Mouse (Mus musculus) midbrain, embryonic 14.5 days (tissue): ENCODE measurements at regions not wholly inside any gene's neighbourhood (a gene's known extent, or its start where the extent isn't known, plus 50 kb on each side); places are given as distances from the start of the nearest gene placed in this dataset.

Source experiments
- ATAC-seq: fragments of 200-750 bp; cut with Nextera tagmentation; 2 replicates; pipeline ENCODE4 v1.8.0; 2017; ENCODE audit warnings: moderate number of reproducible peaks, moderate library complexity; ENCODE audit not compliant: low FRiP score, low TSS enrichment
- DNase-seq: peaks from one replicate; pipeline ENCODE4 v3.0.0-alpha.2; 2015
- H3K27ac ChIP-seq: fragments of 300-500 bp; sonication (generic); replicated peaks from 2 replicates; pipeline ENCODE4 v1.5.1; 2014; ENCODE audit warnings: mild to moderate bottlenecking, low read depth, low read length, moderate library complexity
- H3K27me3 ChIP-seq: fragments of 300-500 bp; sonication (generic); 2 replicates; pipeline ENCODE4 v1.6.1; 2014; ENCODE audit warnings: low read length, control low read depth, mixed read lengths; ENCODE audit not compliant: control insufficient read depth, insufficient read depth
- H3K36me3 ChIP-seq: fragments of 300-500 bp; sonication (generic); 2 replicates; pipeline ENCODE4 v1.6.1; 2014; ENCODE audit warnings: low read length, control low read depth; ENCODE audit not compliant: control insufficient read depth, insufficient read depth
- H3K4me1 ChIP-seq: fragments of 300-500 bp; sonication (generic); 2 replicates; pipeline ENCODE4 v1.6.1; 2014; ENCODE audit warnings: mild to moderate bottlenecking, antibody characterized with exemption, low read length, control low read depth; ENCODE audit not compliant: control insufficient read depth, insufficient read depth
- H3K4me2 ChIP-seq: fragments of 300-500 bp; sonication (generic); 2 replicates; pipeline ENCODE4 v1.6.1; 2014; ENCODE audit warnings: mild to moderate bottlenecking, low read length, moderate library complexity
- H3K4me3 ChIP-seq: fragments of 300-500 bp; sonication (generic); replicated peaks from 2 replicates; pipeline ENCODE4 v1.5.1; 2014; ENCODE audit warnings: low read depth, low read length
- H3K9ac ChIP-seq: fragments of 300-500 bp; sonication (generic); replicated peaks from 2 replicates; pipeline ENCODE4 v1.6.1; 2014; ENCODE audit warnings: mild to moderate bottlenecking, low read length, moderate library complexity
- H3K9me3 ChIP-seq: fragments of 300-500 bp; sonication (generic); 2 replicates; pipeline ENCODE4 v1.6.1; 2016; ENCODE audit warnings: low read length, control low read depth, mixed read lengths; ENCODE audit not compliant: control insufficient read depth
- WGBS: fragments of 180-500 bp; shearing (Covaris S2); extraction: QIAGEN DNeasy Blood & Tissue Kit; methylation state at CpG from one replicate; pipeline ENCODE4 v1.1.7; 2014; 5-methylcytosine and 5-hydroxymethylcytosine counted together

- no peaks in the 10 kb centered on the region for H3K4me1 ChIP-seq
- ATAC-seq: no peak
- H3K27ac ChIP-seq: no peak overlapping the region
- DNase-seq: no peak
- H3K9ac ChIP-seq: no peak overlapping the region
- H3K4me2 ChIP-seq: no peak overlapping the region
- H3K4me3 ChIP-seq: no peak overlapping the region
- no peaks in the 10 kb centered on the region for H3K9me3 ChIP-seq
- 90% methylated on average over 7 of the region's 7 CpGs for WGBS
- H3K36me3 ChIP-seq: no peaks in the 10 kb centered on the region
- H3K27me3 ChIP-seq: no peaks in the 10 kb centered on the region
Measured at GRCm38 (mm10) chr5:40986562-40986961, 721.4 kb downstream of the Rab28 start.

GRCm38 (mm10) chr5:40974892-40975291 lies 733.1 kb downstream of the Rab28 start:
- ATAC-seq: no peak
- Histone ChIP-seq H3K9ac (no peak overlapping the region), H3K9me3 (no peaks in the 10 kb centered on the region), H3K4me3 (no peak overlapping the region), H3K4me2 (no peak overlapping the region), H3K27ac (no peak overlapping the region), H3K36me3 (no peaks in the 10 kb centered on the region), H3K27me3 (no peaks in the 10 kb centered on the region), H3K4me1 (no peaks in the 10 kb centered on the region)
- no peak for DNase-seq
- WGBS: 86% methylated on average over 1 of the region's 1 CpGs

- peak; percentile 89 for DNase-seq
- 3% methylated on average over 4 of the region's 4 CpGs for WGBS
- H3K9me3 ChIP-seq: no peaks in the 10 kb centered on the region
- no peak overlapping the region for H3K27ac ChIP-seq
- H3K4me3 ChIP-seq: no peak overlapping the region
- peak; percentile 95 for ATAC-seq
- no peak overlapping the region for H3K4me2 ChIP-seq
- no peaks in the 10 kb centered on the region for H3K36me3 ChIP-seq
- H3K9ac ChIP-seq: no peak overlapping the region
- no peaks in the 10 kb centered on the region for H3K4me1 ChIP-seq
- no peaks in the 10 kb centered on the region for H3K27me3 ChIP-seq
Measured at GRCm38 (mm10) chr5:40952901-40953595, 754.9 kb downstream of the Rab28 start.

- H3K4me2 ChIP-seq: no peak overlapping the region
- no peak overlapping the region for H3K27ac ChIP-seq
- DNase-seq (no peak), ATAC-seq (no peak)
- no peak overlapping the region for H3K4me3 ChIP-seq
- WGBS: 76% methylated on average over 3 of the region's 3 CpGs
- no peaks in the 10 kb centered on the region for H3K4me1 ChIP-seq
- no peaks in the 10 kb centered on the region for H3K36me3 ChIP-seq
- no peaks in the 10 kb centered on the region for H3K9me3 ChIP-seq
- no peak overlapping the region for H3K9ac ChIP-seq
- H3K27me3 ChIP-seq: no peaks in the 10 kb centered on the region
Measured at GRCm38 (mm10) chr5:40929127-40929526, 778.8 kb downstream of the Rab28 start.

GRCm38 (mm10) chr5:40920920-40921319 lies 787.0 kb downstream of the Rab28 start:
- 84% methylated on average over 2 of the region's 2 CpGs for WGBS
- no peak for ATAC-seq

GRCm38 (mm10) chr5:40908803-40909202 lies 799.2 kb downstream of the Rab28 start:
- Histone ChIP-seq H3K9ac (no peak overlapping the region), H3K27ac (no peak overlapping the region), H3K4me2 (no peak overlapping the region), H3K27me3 (no peaks in the 10 kb centered on the region), H3K4me1 (no peaks in the 10 kb centered on the region), H3K4me3 (no peak overlapping the region), H3K36me3 (no peaks in the 10 kb centered on the region), H3K9me3 (no peaks in the 10 kb centered on the region)
- DNase-seq (no peak), ATAC-seq (no peak)
- WGBS: 82% methylated on average over 3 of the region's 3 CpGs

More at GRCm38 (mm10) chr5:40920920-40921319, 787.0 kb downstream of the Rab28 start:
- Histone ChIP-seq H3K4me2 (no peak overlapping the region), H3K4me1 (no peaks in the 10 kb centered on the region), H3K27me3 (no peaks in the 10 kb centered on the region), H3K9me3 (no peaks in the 10 kb centered on the region), H3K4me3 (no peak overlapping the region), H3K9ac (no peak overlapping the region), H3K36me3 (no peaks in the 10 kb centered on the region), H3K27ac (no peak overlapping the region)
- DNase-seq: no peak

- H3K4me1 ChIP-seq: no peaks in the 10 kb centered on the region
- H3K27me3 ChIP-seq: no peaks in the 10 kb centered on the region
- H3K9me3 ChIP-seq: no peaks in the 10 kb centered on the region
- no peak overlapping the region for H3K9ac ChIP-seq
- DNase-seq: no peak
- H3K4me2 ChIP-seq: no peak overlapping the region
- no peak overlapping the region for H3K4me3 ChIP-seq
- no peaks in the 10 kb centered on the region for H3K36me3 ChIP-seq
- ATAC-seq: no peak
- WGBS: 86% methylated on average over 1 of the region's 1 CpGs
- H3K27ac ChIP-seq: no peak overlapping the region
Measured at GRCm38 (mm10) chr5:40901742-40902141, 806.2 kb downstream of the Rab28 start.

GRCm38 (mm10) chr5:40882886-40883285 lies 825.1 kb downstream of the Rab28 start:
- no peak for DNase-seq
- Histone ChIP-seq H3K36me3 (no peaks in the 10 kb centered on the region), H3K27me3 (no peaks in the 10 kb centered on the region), H3K4me1 (no peaks in the 10 kb centered on the region), H3K9ac (no peak overlapping the region), H3K9me3 (no peaks in the 10 kb centered on the region), H3K4me3 (no peak overlapping the region), H3K27ac (no peak overlapping the region), H3K4me2 (no peak overlapping the region)
- no peak for ATAC-seq
- WGBS: 72% methylated on average over 5 of the region's 5 CpGs

GRCm38 (mm10) chr5:40877756-40878155 lies 830.2 kb downstream of the Rab28 start:
- Histone ChIP-seq H3K9ac (no peak overlapping the region), H3K27ac (no peak overlapping the region), H3K4me3 (no peak overlapping the region), H3K4me1 (no peaks in the 10 kb centered on the region), H3K36me3 (no peaks in the 10 kb centered on the region), H3K4me2 (no peak overlapping the region), H3K9me3 (no peaks in the 10 kb centered on the region), H3K27me3 (no peaks in the 10 kb centered on the region)
- 65% methylated on average over 3 of the region's 3 CpGs for WGBS
- peak; percentile 55 for DNase-seq
- no peak for ATAC-seq
